Mouse (Mus musculus) cerebellum, adult (tissue): Measurements from ENCODE around the gene Htr2c.

Experiments
- ATAC-seq: cut with Nextera tagmentation; 2 replicates; pipeline ENCODE4 v1.9.2; 2017; ENCODE audit warnings: mild to moderate bottlenecking, moderate library complexity, mixed read lengths; ENCODE audit not compliant: insufficient number of reproducible peaks, low FRiP score, low TSS enrichment

The Htr2c gene

GRCm38 (mm10) chrX:146962258-146962913, at the start of gene Htr2c:
Htr2c (plus strand) TSS chrX:146962513.
- no peak for ATAC-seq

GRCm38 (mm10) chrX:146928251-146928650, 34.1 kb upstream of the Htr2c start:
- ATAC-seq, result no peak

GRCm38 (mm10) chrX:146936332-146936731, 26.0 kb upstream of the Htr2c start:
- ATAC-seq, result no peak

- ATAC-seq, result no peak
Measured at GRCm38 (mm10) chrX:146946216-146946886, 16.0 kb upstream of the Htr2c start.

GRCm38 (mm10) chrX:146946996-146947395, 15.3 kb upstream of the Htr2c start:
- ATAC-seq, result no peak

GRCm38 (mm10) chrX:146958608-146959007, 3.7 kb upstream of the Htr2c start:
- ATAC-seq, result no peak

- ATAC-seq, result no peak
Measured at GRCm38 (mm10) chrX:146959960-146960359, 2.4 kb upstream of the Htr2c start.

- ATAC-seq, result no peak
Measured at GRCm38 (mm10) chrX:146962914-146963547, 718 bp downstream of the Htr2c start.

GRCm38 (mm10) chrX:146979931-146980330, 17.6 kb downstream of the Htr2c start:
- no peak for ATAC-seq

GRCm38 (mm10) chrX:147055730-147056129, 93.4 kb downstream of the Htr2c start:
- ATAC-seq, result no peak

- no peak for ATAC-seq
Measured at GRCm38 (mm10) chrX:147071622-147072021, 109.3 kb downstream of the Htr2c start.

GRCm38 (mm10) chrX:147119155-147119554, 156.8 kb downstream of the Htr2c start:
- ATAC-seq, result no peak

- no peak for ATAC-seq
Measured at GRCm38 (mm10) chrX:147215251-147215650, 252.9 kb downstream of the Htr2c start.

- ATAC-seq, result no peak
Measured at GRCm38 (mm10) chrX:147217382-147218013, 255.2 kb downstream of the Htr2c start.

GRCm38 (mm10) chrX:147238806-147239542, 276.7 kb downstream of the Htr2c start:
- no peak for ATAC-seq
